Mouse (Mus musculus) G1E (cell line): Measurements from ENCODE around the gene Triap1.

Experiments used
- CTCF ChIP-seq: IDR thresholded peaks from 2 replicates; pipeline ENCODE4 v1.5.1; 2012; ENCODE audit warnings: low read depth, low read length, inconsistent platforms, mixed read lengths
- GATA1 ChIP-seq: IDR thresholded peaks from 2 replicates; pipeline ENCODE4 v1.6.1; 2012; ENCODE audit warnings: borderline replicate concordance, low read length, inconsistent platforms, mixed read lengths
- POLR2AphosphoS5 ChIP-seq: IDR thresholded peaks from 2 replicates; pipeline ENCODE4 v1.6.1; 2012; ENCODE audit warnings: low read depth, low read length, inconsistent platforms; ENCODE audit not compliant: insufficient replicate concordance

- TF ChIP-seq CTCF, result no peak
- no peak for TF ChIP-seq POLR2AphosphoS5
- TF ChIP-seq GATA1, result no peak
Observed at GRCm38 (mm10) chr5:115312816-115313667, 28.0 kb upstream of the Triap1 start.
